Mouse (Mus musculus): ENCODE results near the gene Atxn1.

DNA sequence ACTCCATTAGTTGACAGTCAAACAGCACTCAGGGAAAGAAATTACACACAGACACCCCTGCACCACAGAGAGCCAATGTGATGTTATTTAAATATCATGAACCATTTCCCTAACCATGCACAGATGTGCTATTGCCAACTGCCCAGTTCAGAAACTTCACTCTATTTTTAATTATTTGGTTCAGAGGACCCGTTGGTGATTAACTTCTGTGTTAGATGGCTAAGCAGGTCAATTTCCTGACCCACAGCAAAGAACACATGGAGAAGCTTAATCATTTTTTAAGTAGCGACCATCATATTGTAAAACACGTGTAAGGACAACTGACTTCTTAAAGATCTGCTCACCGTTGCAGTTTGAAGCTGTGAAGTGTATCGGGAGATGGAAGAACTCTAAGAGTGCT, 26.7 kb downstream of the Atxn1 start:
- TF ChIP-seq CTCF (IDR thresholded peaks at IDR 0.05; ENCODE audit: extremely low read depth, insufficient read depth, low read length) (no peak), POLR2A (IDR thresholded peaks at IDR 0.05; ENCODE audit: extremely low read depth, insufficient read depth, low read length) (no peak)

All from cortical plate, adult 2 months (tissue).